Mouse (Mus musculus) lung, postnatal 36 days (tissue): Measurements from ENCODE around the gene Pde4d.
A peak's percentile ranks its signal among the peaks of the same experiment; 100 is the strongest.

ENCODE experiments used
- DNase-seq: peaks from one replicate; pipeline ENCODE4 v3.0.0; 2022; ENCODE audit warnings: mixed read lengths

The Pde4d gene

GRCm38 (mm10) chr13:108492886-108493285 is 43.1 kb downstream of the Pde4d start:
- no peak for DNase-seq

- no peak for DNase-seq
Observed at GRCm38 (mm10) chr13:108494365-108494764, 44.6 kb downstream of the Pde4d start.

- no peak for DNase-seq
Observed at GRCm38 (mm10) chr13:108497768-108498167, 48.0 kb downstream of the Pde4d start.

GRCm38 (mm10) chr13:108498247-108498743 is 48.5 kb downstream of the Pde4d start:
- DNase-seq = peak; percentile 24

- DNase-seq = no peak
Observed at GRCm38 (mm10) chr13:108498773-108499313, 49.1 kb downstream of the Pde4d start.

GRCm38 (mm10) chr13:108501386-108501785 is 51.6 kb downstream of the Pde4d start:
- DNase-seq = no peak

GRCm38 (mm10) chr13:108524548-108524947 is 74.8 kb downstream of the Pde4d start:
- DNase-seq = no peak

- DNase-seq = no peak
Observed at GRCm38 (mm10) chr13:108524969-108525368, 75.2 kb downstream of the Pde4d start.

- no peak for DNase-seq
Observed at GRCm38 (mm10) chr13:108526258-108527007, 76.7 kb downstream of the Pde4d start.

GRCm38 (mm10) chr13:108527090-108527770 is 77.5 kb downstream of the Pde4d start:
- DNase-seq = no peak

GRCm38 (mm10) chr13:108528343-108528742 is 78.6 kb downstream of the Pde4d start:
- no peak for DNase-seq

- no peak for DNase-seq
Observed at GRCm38 (mm10) chr13:108532875-108533274, 83.1 kb downstream of the Pde4d start.

GRCm38 (mm10) chr13:108536436-108536835 is 86.7 kb downstream of the Pde4d start:
- no peak for DNase-seq

- no peak for DNase-seq
Observed at GRCm38 (mm10) chr13:108536951-108537350, 87.2 kb downstream of the Pde4d start.

GRCm38 (mm10) chr13:108538760-108539369 is 89.1 kb downstream of the Pde4d start:
- DNase-seq = no peak

- DNase-seq = no peak
Observed at GRCm38 (mm10) chr13:108541488-108541887, 91.7 kb downstream of the Pde4d start.

- DNase-seq = no peak
Observed at GRCm38 (mm10) chr13:108542342-108542761, 92.6 kb downstream of the Pde4d start.

GRCm38 (mm10) chr13:108552288-108552687 is 102.5 kb downstream of the Pde4d start:
- DNase-seq = peak; percentile 3

- DNase-seq = peak; percentile 2
Observed at GRCm38 (mm10) chr13:108552995-108553394, 103.2 kb downstream of the Pde4d start.

- no peak for DNase-seq
Observed at GRCm38 (mm10) chr13:108554901-108555300, 105.2 kb downstream of the Pde4d start.

GRCm38 (mm10) chr13:108596938-108597337 is 147.2 kb downstream of the Pde4d start:
- no peak for DNase-seq

- DNase-seq = no peak
Observed at GRCm38 (mm10) chr13:108598673-108599072, 148.9 kb downstream of the Pde4d start.

- DNase-seq = peak; percentile 58
Observed at GRCm38 (mm10) chr13:108599186-108599900, 149.6 kb downstream of the Pde4d start.
